Mouse (Mus musculus) myocyte (in vitro differentiated cells): ENCODE measurements at regions not wholly inside any gene's neighbourhood (a gene's known extent, or its start where the extent isn't known, plus 50 kb on each side); places are given as distances from the start of the nearest gene placed in this dataset.

ENCODE experiments used
- H3K27me3 ChIP-seq: one replicate; pipeline ENCODE4 v1.6.1; 2011; ENCODE audit not compliant: control insufficient read depth, insufficient read depth, insufficient read length
- H3K36me3 ChIP-seq: one replicate; pipeline ENCODE4 v1.6.1; 2011; ENCODE audit not compliant: control insufficient read depth, insufficient read depth
- H3K4me2 ChIP-seq: one replicate; pipeline ENCODE4 v1.6.1; 2011; ENCODE audit warnings: low read depth, control low read depth
- H3K4me3 ChIP-seq: one replicate; pipeline ENCODE4 v1.5.1; 2011; ENCODE audit warnings: mild to moderate bottlenecking, control low read depth, moderate library complexity
- H3K79me2 ChIP-seq: one replicate; pipeline ENCODE4 v1.6.1; 2011; ENCODE audit not compliant: control insufficient read depth, insufficient read depth
- H3ac ChIP-seq: one replicate; pipeline ENCODE4 v1.6.1; 2011; ENCODE audit not compliant: control insufficient read depth, insufficient read length
- CEBPB ChIP-seq: IDR thresholded peaks from 2 replicates; pipeline ENCODE4 v1.6.1; 2011; ENCODE audit warnings: mild to moderate bottlenecking, moderate library complexity; ENCODE audit not compliant: poor library complexity, insufficient read depth, severe bottlenecking
- E2F4 ChIP-seq: IDR thresholded peaks from one replicate; pipeline ENCODE4 v1.6.1; 2011; ENCODE audit warnings: mild to moderate bottlenecking, control low read depth, moderate library complexity; ENCODE audit not compliant: insufficient read depth
- MAX ChIP-seq: IDR thresholded peaks from one replicate; pipeline ENCODE4 v1.6.1; 2011; ENCODE audit warnings: low read depth, mild to moderate bottlenecking, control low read depth
- MYOD1 ChIP-seq, 3 experiments: IDR thresholded peaks; one replicate each; pipeline ENCODE4 v1.6.1; 2011; ENCODE audit warnings: control low read depth in 2 of 3, low read depth in 2 of 3, mild to moderate bottlenecking in 2 of 3, moderate library complexity in 1 of 3; ENCODE audit not compliant: insufficient read length in 2 of 3, control insufficient read depth in 1 of 3
- MYOG ChIP-seq, 3 experiments: IDR thresholded peaks; one replicate each; pipeline ENCODE4 v1.6.1; 2011; ENCODE audit warnings: control low read depth in 2 of 3, low read depth in 2 of 3, mild to moderate bottlenecking in 2 of 3; ENCODE audit not compliant: insufficient read length in 2 of 3, control insufficient read depth in 1 of 3, insufficient read depth in 1 of 3
- POLR2A ChIP-seq: IDR thresholded peaks from one replicate; pipeline ENCODE4 v1.6.1; 2011; ENCODE audit warnings: low read depth, mild to moderate bottlenecking, control low read depth, moderate library complexity; ENCODE audit not compliant: insufficient read length
- POLR2AphosphoS2 ChIP-seq: IDR thresholded peaks from one replicate; pipeline ENCODE4 v1.6.1; 2011; ENCODE audit warnings: low read depth, control low read depth; ENCODE audit not compliant: insufficient read length
- REST ChIP-seq: IDR thresholded peaks from one replicate; pipeline ENCODE4 v1.6.1; 2011; ENCODE audit warnings: mild to moderate bottlenecking, control low read depth, moderate library complexity; ENCODE audit not compliant: insufficient read depth, insufficient read length
- SRF ChIP-seq: IDR thresholded peaks from one replicate; pipeline ENCODE4 v1.6.1; 2011; ENCODE audit warnings: low read depth; ENCODE audit not compliant: control insufficient read depth, insufficient read length
- TCF12 ChIP-seq: IDR thresholded peaks from one replicate; pipeline ENCODE4 v1.6.1; 2011; ENCODE audit warnings: mild to moderate bottlenecking, control low read depth; ENCODE audit not compliant: poor library complexity, insufficient read depth, severe bottlenecking
- TCF3 ChIP-seq: IDR thresholded peaks from one replicate; pipeline ENCODE4 v1.6.1; 2011; ENCODE audit warnings: low read depth, control low read depth; ENCODE audit not compliant: insufficient read length
- USF1 ChIP-seq: IDR thresholded peaks from one replicate; pipeline ENCODE4 v1.6.1; 2011; ENCODE audit warnings: low read depth, mild to moderate bottlenecking, control low read depth, moderate library complexity

DNA sequence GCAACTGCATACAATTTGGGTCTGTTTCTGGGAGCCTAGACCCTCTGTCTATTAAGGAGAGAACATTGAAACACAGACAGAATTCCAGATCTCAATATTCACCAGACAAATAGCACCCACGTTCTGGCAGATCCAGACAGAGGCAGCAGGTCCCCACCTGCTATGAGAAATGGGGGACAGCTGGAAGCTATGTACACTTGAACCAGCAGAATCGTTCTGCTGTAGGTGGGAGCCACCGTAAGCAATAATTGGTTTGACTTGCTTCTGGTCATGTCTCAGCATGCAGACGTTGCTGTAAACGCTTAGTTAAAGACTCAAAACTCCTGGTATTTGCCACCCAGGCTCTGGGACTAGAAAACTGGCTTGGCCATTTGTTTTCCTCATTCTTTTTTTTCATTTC lies 122.2 kb upstream of the Xylt1 start:
- no peak overlapping the region for H3K4me3 ChIP-seq
- TF ChIP-seq MAX (no peak), MYOD1 (IDR thresholded peaks at IDR 0.05; ENCODE audit: control insufficient read depth in 1 of 3, insufficient read length in 2 of 3, low read depth in 2 of 3) (no peak), REST (no peak), USF1 (no peak), POLR2AphosphoS2 (no peak)
- H3K36me3 ChIP-seq, result no peaks in the 10 kb centered on the region
- no peaks in the 10 kb centered on the region for H3K27me3 ChIP-seq
- no peak overlapping the region for H3K4me2 ChIP-seq
- H3K79me2 ChIP-seq, result no peaks in the 10 kb centered on the region
- no peak overlapping the region for H3ac ChIP-seq

DNA sequence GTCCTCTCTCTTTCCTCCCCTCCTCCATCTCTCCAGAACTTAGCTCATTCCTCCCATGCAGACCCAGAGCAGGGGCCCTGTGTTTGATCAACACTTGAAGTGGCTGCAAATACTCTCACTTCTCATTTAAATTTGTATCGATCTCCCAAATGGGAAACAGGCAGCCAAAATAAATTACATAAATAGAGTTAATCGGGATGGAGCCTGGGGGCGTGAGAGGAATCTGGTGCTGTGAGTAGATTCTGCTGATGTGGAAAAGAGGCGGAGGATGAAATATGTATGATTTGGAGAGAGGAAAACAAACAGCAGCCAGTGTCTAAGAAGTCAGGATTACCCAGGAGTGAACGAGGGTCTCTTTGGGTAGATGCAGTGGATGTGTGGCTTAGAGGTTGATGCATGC lies 121.6 kb upstream of the Xylt1 start:
- H3K79me2 ChIP-seq, result no peaks in the 10 kb centered on the region
- no peak overlapping the region for H3K4me2 ChIP-seq
- H3K27me3 ChIP-seq, result no peaks in the 10 kb centered on the region
- no peaks in the 10 kb centered on the region for H3K36me3 ChIP-seq
- no peak for TF ChIP-seq E2F4
- TF ChIP-seq TCF12, result no peak
- TF ChIP-seq CEBPB, result no peak
- TF ChIP-seq REST, result no peak
- no peak for TF ChIP-seq USF1
- TF ChIP-seq SRF, result no peak
- TF ChIP-seq MYOG (IDR thresholded peaks at IDR 0.05; ENCODE audit: control insufficient read depth in 1 of 3, insufficient read depth in 1 of 3, insufficient read length in 2 of 3, low read depth in 2 of 3), result no peak
- no peak for TF ChIP-seq MAX
- no peak for TF ChIP-seq POLR2AphosphoS2
- no peak for TF ChIP-seq TCF3
- no peak for TF ChIP-seq MYOD1 (IDR thresholded peaks at IDR 0.05; ENCODE audit: control insufficient read depth in 1 of 3, insufficient read length in 2 of 3, low read depth in 2 of 3)
- no peak for TF ChIP-seq POLR2A
- no peak overlapping the region for H3K4me3 ChIP-seq
- H3ac ChIP-seq, result no peak overlapping the region

DNA sequence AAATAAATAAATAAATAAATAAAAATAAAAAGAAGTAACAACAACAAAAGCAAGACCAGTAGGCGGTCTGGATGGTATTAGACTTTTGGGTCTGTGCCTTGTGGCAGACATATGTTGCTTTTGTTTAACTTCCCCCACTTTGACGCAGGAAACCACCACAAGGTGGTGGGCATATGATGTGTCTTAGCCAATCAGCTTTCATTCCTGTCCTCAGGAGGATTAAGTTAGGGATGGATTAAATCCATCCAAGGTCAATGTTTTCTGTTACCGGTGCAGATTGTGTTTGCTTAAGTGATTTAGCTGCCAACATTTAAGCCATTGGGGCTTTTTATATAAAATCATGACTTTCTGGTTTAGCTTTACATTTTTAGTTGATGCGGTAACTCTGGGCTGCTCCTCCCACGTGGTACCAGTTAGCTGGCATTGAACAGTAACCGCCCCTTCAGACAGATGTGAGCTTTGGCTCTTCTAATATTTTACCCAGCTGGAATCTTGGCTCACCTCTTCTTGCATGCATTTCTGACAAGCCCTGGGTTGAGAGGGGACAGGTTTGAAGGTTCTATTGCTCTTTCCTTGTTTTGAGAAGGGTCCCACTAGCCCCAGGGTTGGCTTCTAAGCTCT lies 121.0 kb upstream of the Xylt1 start:
- H3ac ChIP-seq, result no peak overlapping the region
- H3K4me2 ChIP-seq, result no peak overlapping the region
- H3K27me3 ChIP-seq, result no peaks in the 10 kb centered on the region
- TF ChIP-seq E2F4, result no peak
- no peak for TF ChIP-seq USF1
- TF ChIP-seq POLR2A, result no peak
- no peak for TF ChIP-seq MAX
- no peak for TF ChIP-seq TCF12
- TF ChIP-seq TCF3, result no peak
- no peak for TF ChIP-seq REST
- no peak for TF ChIP-seq MYOG (IDR thresholded peaks at IDR 0.05; ENCODE audit: control insufficient read depth in 1 of 3, insufficient read depth in 1 of 3, insufficient read length in 2 of 3, low read depth in 2 of 3)
- no peak for TF ChIP-seq POLR2AphosphoS2
- no peaks in the 10 kb centered on the region for H3K36me3 ChIP-seq
- H3K4me3 ChIP-seq, result no peak overlapping the region
- H3K79me2 ChIP-seq, result no peaks in the 10 kb centered on the region

DNA sequence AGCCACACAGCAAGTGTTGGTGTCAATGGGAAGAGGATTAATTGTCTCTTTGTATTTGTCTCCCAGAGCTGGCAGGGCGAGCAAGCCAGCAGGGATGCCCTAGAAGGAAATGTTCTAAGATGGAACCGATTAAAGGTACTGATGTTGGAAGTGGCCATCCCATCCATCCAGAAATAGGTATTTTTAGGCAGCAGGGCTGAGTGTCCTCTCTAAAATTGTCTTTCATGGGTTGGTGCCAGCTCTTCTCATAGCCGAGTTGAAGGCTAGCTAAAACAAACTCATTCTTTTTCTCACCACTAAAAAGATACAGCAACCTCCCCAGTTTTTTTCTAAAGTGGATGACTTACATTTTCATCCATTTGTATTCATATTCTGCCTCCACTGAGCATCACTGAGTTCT lies 120.2 kb upstream of the Xylt1 start:
- Histone ChIP-seq H3K4me2 (no peak overlapping the region), H3K79me2 (no peaks in the 10 kb centered on the region), H3ac (no peak overlapping the region), H3K36me3 (no peaks in the 10 kb centered on the region), H3K4me3 (no peak overlapping the region), H3K27me3 (no peaks in the 10 kb centered on the region)
- TF ChIP-seq USF1 (no peak), SRF (no peak), TCF3 (no peak), TCF12 (no peak), MYOG (IDR thresholded peaks at IDR 0.05; ENCODE audit: control insufficient read depth in 1 of 3, insufficient read depth in 1 of 3, insufficient read length in 2 of 3, low read depth in 2 of 3) (no peak), POLR2AphosphoS2 (no peak), MAX (no peak), CEBPB (no peak), E2F4 (no peak), REST (no peak), POLR2A (no peak), MYOD1 (IDR thresholded peaks at IDR 0.05; ENCODE audit: control insufficient read depth in 1 of 3, insufficient read length in 2 of 3, low read depth in 2 of 3) (no peak)

DNA sequence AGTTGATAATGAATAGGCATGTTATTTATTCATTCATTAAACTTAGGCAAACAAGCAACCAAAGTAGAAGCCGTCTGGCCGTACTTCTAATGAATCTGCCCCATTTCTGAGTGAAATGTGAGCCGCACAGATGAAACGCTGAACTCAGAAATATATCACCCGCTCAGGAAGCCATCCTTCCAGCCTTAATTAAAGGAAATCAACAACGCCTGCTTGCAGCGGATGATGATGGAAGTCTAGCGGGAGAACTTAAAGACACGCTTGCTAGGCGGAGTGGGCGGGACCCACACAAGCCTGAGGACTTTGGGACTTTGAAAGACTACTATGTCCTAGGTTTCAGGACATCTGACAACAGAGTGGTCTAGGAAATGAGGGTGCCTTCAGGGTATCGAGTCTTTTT lies 117.7 kb upstream of the Xylt1 start:
- H3ac ChIP-seq, result no peak overlapping the region

More for the DNA sequence above, 117.7 kb upstream of the Xylt1 start:
- no peak overlapping the region for H3K4me3 ChIP-seq
- H3K36me3 ChIP-seq, result no peaks in the 10 kb centered on the region
- no peaks in the 10 kb centered on the region for H3K79me2 ChIP-seq
- no peak overlapping the region for H3K4me2 ChIP-seq
- no peaks in the 10 kb centered on the region for H3K27me3 ChIP-seq
- TF ChIP-seq E2F4 (no peak), TCF3 (no peak), MYOG (IDR thresholded peaks at IDR 0.05; ENCODE audit: control insufficient read depth in 1 of 3, insufficient read depth in 1 of 3, insufficient read length in 2 of 3, low read depth in 2 of 3) (no peak), POLR2AphosphoS2 (no peak), MYOD1 (IDR thresholded peaks at IDR 0.05; ENCODE audit: control insufficient read depth in 1 of 3, insufficient read length in 2 of 3, low read depth in 2 of 3) (no peak), MAX (no peak), SRF (no peak), REST (no peak)
